Mouse (Mus musculus): Measurements from ENCODE around the gene Iqcg. TPM values are rescaled to one million over a fixed set of nuclear protein-coding genes. Genes with fewer than 3 reads are reported as not detected.
A peak's percentile ranks its signal among the peaks of the same experiment; 100 is the strongest.
"Not testable (repeated sequence)": the region's sequence is repeated elsewhere in the genome, so short reads cannot be mapped to it uniquely, and the experiment has no call there.

The Iqcg gene
- polyA plus RNA-seq, 1 experiment from 2014 or later, result 4.0 TPM

- Histone ChIP-seq H3K27me3 (no peaks in the 10 kb centered on the region), H3K9me3 (replicated peaks) (no peaks in the 10 kb centered on the region), H3K27ac (peak overlapping the region; percentile 82), H3K4me2 (peak overlapping the region; percentile 84), H3K36me3 (ENCODE audit: poor library complexity, severe bottlenecking) (peaks cover 43% of the 10 kb centered on the region), H3K4me3 (peak overlapping the region; percentile 78), H3K9ac (peak overlapping the region; percentile 85), H3K4me1 (peaks cover 43% of the 10 kb centered on the region)
- ATAC-seq, result no peak; the same call in 1 of the 2 replicates
- under 1% methylated on average over 23 of the region's 35 CpGs for WGBS
Measured at GRCm38 (mm10) chr16:33062682-33063131, 6.7 kb upstream of the Iqcg start.

GRCm38 (mm10) chr16:33062024-33062681 is 6.1 kb upstream of the Iqcg start, which contains the start of gene Lmln:
Gene Lmln, plus strand, starts transcription at chr16:33062521.
- H3K9me3 ChIP-seq (replicated peaks), result no peaks in the 10 kb centered on the region
- H3K4me1 ChIP-seq, result peaks cover 48% of the 10 kb centered on the region
- no peaks in the 10 kb centered on the region for H3K27me3 ChIP-seq
- H3K4me3 ChIP-seq, result peak within 1 kb of the TSS; percentile 78
- peaks cover 43% of the 10 kb centered on the region for H3K36me3 ChIP-seq (ENCODE audit: poor library complexity, severe bottlenecking)
- peak within 1 kb of the TSS; percentile 82 for H3K27ac ChIP-seq
- peak within 1 kb of the TSS; percentile 84 for H3K4me2 ChIP-seq
- WGBS, result under 1% methylated on average over 62 of the region's 64 CpGs
- peak within 1 kb of the TSS; percentile 85 for H3K9ac ChIP-seq
- peak; percentile 98 for ATAC-seq

- H3K4me1 ChIP-seq, result peaks cover 50% of the 10 kb centered on the region
- no peak overlapping the region for H3K9ac ChIP-seq
- no peak for ATAC-seq
- H3K4me3 ChIP-seq, result peak overlapping the region; percentile 78; the same call in 1 of the 2 replicates
- peaks cover 36% of the 10 kb centered on the region for H3K36me3 ChIP-seq (ENCODE audit: poor library complexity, severe bottlenecking)
- no peaks in the 10 kb centered on the region for H3K9me3 ChIP-seq (replicated peaks)
- WGBS, result 50% methylated on average over 11 of the region's 11 CpGs
- peak overlapping the region; percentile 84 for H3K4me2 ChIP-seq
- H3K27me3 ChIP-seq, result no peaks in the 10 kb centered on the region
- H3K27ac ChIP-seq, result 0 out of 2 replicates have a peak overlapping the region, but pooled peaks have one; percentile 82
Measured at GRCm38 (mm10) chr16:33061400-33061799, 5.4 kb upstream of the Iqcg start.

- Histone ChIP-seq H3K9me3 (replicated peaks) (no peaks in the 10 kb centered on the region), H3K27me3 (no peaks in the 10 kb centered on the region), H3K4me3 (no peak overlapping the region), H3K36me3 (ENCODE audit: poor library complexity, severe bottlenecking) (peaks cover 34% of the 10 kb centered on the region), H3K27ac (no peak overlapping the region), H3K9ac (no peak overlapping the region), H3K4me2 (no peak overlapping the region), H3K4me1 (peaks cover 50% of the 10 kb centered on the region)
- ATAC-seq, result no peak
- 71% methylated on average over 2 of the region's 2 CpGs for WGBS
Measured at GRCm38 (mm10) chr16:33060926-33061325, 4.9 kb upstream of the Iqcg start.

- H3K27ac ChIP-seq, result no peak overlapping the region
- WGBS, result 87% methylated on average over 1 of the region's 1 CpGs
- H3K9me3 ChIP-seq (replicated peaks), result no peaks in the 10 kb centered on the region
- no peaks in the 10 kb centered on the region for H3K27me3 ChIP-seq
- ATAC-seq, result no peak
- peaks cover 52% of the 10 kb centered on the region for H3K4me1 ChIP-seq
- H3K36me3 ChIP-seq (ENCODE audit: poor library complexity, severe bottlenecking), result peaks cover 34% of the 10 kb centered on the region
- no peak overlapping the region for H3K9ac ChIP-seq
- H3K4me3 ChIP-seq, result no peak overlapping the region
- H3K4me2 ChIP-seq, result no peak overlapping the region
Measured at GRCm38 (mm10) chr16:33059471-33059870, 3.5 kb upstream of the Iqcg start.

GRCm38 (mm10) chr16:33058656-33059055 is 2.6 kb upstream of the Iqcg start:
- Histone ChIP-seq H3K4me3 (peak overlapping the region; percentile 93; the same call in 1 of the 2 replicates), H3K36me3 (ENCODE audit: poor library complexity, severe bottlenecking) (peaks cover 34% of the 10 kb centered on the region), H3K4me1 (peaks cover 43% of the 10 kb centered on the region), H3K4me2 (peak overlapping the region; percentile 10; the same call in 1 of the 2 replicates)
- ATAC-seq; H3K9me3 ChIP-seq (replicated peaks); H3K27ac ChIP-seq; H3K9ac ChIP-seq; H3K27me3 ChIP-seq: not testable (repeated sequence)
- WGBS, result 93% methylated on average over 9 of the region's 9 CpGs

- no peak for ATAC-seq
- H3K4me3 ChIP-seq, result peak overlapping the region; percentile 93
- peaks cover 37% of the 10 kb centered on the region for H3K4me1 ChIP-seq
- H3K36me3 ChIP-seq (ENCODE audit: poor library complexity, severe bottlenecking), result peaks cover 34% of the 10 kb centered on the region
- H3K9ac ChIP-seq, result peak overlapping the region; percentile 46
- H3K4me2 ChIP-seq, result peak overlapping the region; percentile 77
- no peaks in the 10 kb centered on the region for H3K9me3 ChIP-seq (replicated peaks)
- 90% methylated on average over 16 of the region's 16 CpGs for WGBS
- H3K27ac ChIP-seq, result no peak overlapping the region
- H3K27me3 ChIP-seq, result no peaks in the 10 kb centered on the region
Measured at GRCm38 (mm10) chr16:33058033-33058432, 2.0 kb upstream of the Iqcg start.

GRCm38 (mm10) chr16:33056786-33057185 is 768 bp upstream of the Iqcg start:
- H3K9ac ChIP-seq, result peak overlapping the region; percentile 98
- peak overlapping the region; percentile 88 for H3K27ac ChIP-seq
- H3K27me3 ChIP-seq, result no peaks in the 10 kb centered on the region
- peaks cover 34% of the 10 kb centered on the region for H3K36me3 ChIP-seq (ENCODE audit: poor library complexity, severe bottlenecking)
- WGBS, result under 1% methylated on average over 24 of the region's 24 CpGs
- H3K4me1 ChIP-seq, result peaks cover 30% of the 10 kb centered on the region
- peak; percentile 57 for ATAC-seq
- peak overlapping the region; percentile 77 for H3K4me2 ChIP-seq
- peak overlapping the region; percentile 93 for H3K4me3 ChIP-seq
- no peaks in the 10 kb centered on the region for H3K9me3 ChIP-seq (replicated peaks)

- peak overlapping the region; percentile 60 for H3K9ac ChIP-seq
- H3K27ac ChIP-seq, result peak overlapping the region; percentile 88; the same call in 1 of the 2 replicates
- H3K9me3 ChIP-seq (replicated peaks), result no peaks in the 10 kb centered on the region
- H3K4me1 ChIP-seq, result peaks cover 28% of the 10 kb centered on the region
- peak; percentile 36 for ATAC-seq
- peaks cover 29% of the 10 kb centered on the region for H3K36me3 ChIP-seq (ENCODE audit: poor library complexity, severe bottlenecking)
- H3K27me3 ChIP-seq, result no peaks in the 10 kb centered on the region
- 20% methylated on average over 10 of the region's 10 CpGs for WGBS
- H3K4me3 ChIP-seq, result peak overlapping the region; percentile 93
- peak overlapping the region; percentile 77 for H3K4me2 ChIP-seq
Measured at GRCm38 (mm10) chr16:33055655-33056054, 363 bp downstream of the Iqcg start.

GRCm38 (mm10) chr16:33054927-33055326 is 1.1 kb downstream of the Iqcg start:
- Histone ChIP-seq H3K36me3 (ENCODE audit: poor library complexity, severe bottlenecking) (peaks cover 21% of the 10 kb centered on the region), H3K4me2 (0 out of 2 replicates have a peak overlapping the region, but pooled peaks have one; percentile 21), H3K4me1 (peaks cover 28% of the 10 kb centered on the region)
- H3K4me3 ChIP-seq; H3K27ac ChIP-seq; H3K9me3 ChIP-seq (replicated peaks); H3K27me3 ChIP-seq; H3K9ac ChIP-seq; ATAC-seq: not testable (repeated sequence)
- 85% methylated on average over 2 of the region's 2 CpGs for WGBS

GRCm38 (mm10) chr16:33053141-33053540 is 2.9 kb downstream of the Iqcg start:
- Histone ChIP-seq H3K27me3 (no peaks in the 10 kb centered on the region), H3K4me1 (peaks cover 14% of the 10 kb centered on the region), H3K36me3 (ENCODE audit: poor library complexity, severe bottlenecking) (peaks cover 3% of the 10 kb centered on the region), H3K9ac (no peak overlapping the region), H3K9me3 (replicated peaks) (no peaks in the 10 kb centered on the region), H3K4me2 (no peak overlapping the region), H3K4me3 (no peak overlapping the region), H3K27ac (no peak overlapping the region)
- no peak for ATAC-seq
- 79% methylated on average over 5 of the region's 5 CpGs for WGBS

- H3K9ac ChIP-seq, result no peak overlapping the region
- H3K4me3 ChIP-seq, result no peak overlapping the region
- no peak overlapping the region for H3K4me2 ChIP-seq
- no peaks in the 10 kb centered on the region for H3K36me3 ChIP-seq (ENCODE audit: poor library complexity, severe bottlenecking)
- no peaks in the 10 kb centered on the region for H3K27me3 ChIP-seq
- 92% methylated on average over 16 of the region's 16 CpGs for WGBS
- no peaks in the 10 kb centered on the region for H3K4me1 ChIP-seq
- H3K27ac ChIP-seq, result no peak overlapping the region
- no peak for ATAC-seq
- H3K9me3 ChIP-seq (replicated peaks), result no peaks in the 10 kb centered on the region
Measured at GRCm38 (mm10) chr16:33049809-33050208, 6.2 kb downstream of the Iqcg start.

All from forebrain, embryonic 13.5 days (tissue).